Mouse (Mus musculus): ENCODE data around the gene Gm26897.

The Gm26897 gene

DNA sequence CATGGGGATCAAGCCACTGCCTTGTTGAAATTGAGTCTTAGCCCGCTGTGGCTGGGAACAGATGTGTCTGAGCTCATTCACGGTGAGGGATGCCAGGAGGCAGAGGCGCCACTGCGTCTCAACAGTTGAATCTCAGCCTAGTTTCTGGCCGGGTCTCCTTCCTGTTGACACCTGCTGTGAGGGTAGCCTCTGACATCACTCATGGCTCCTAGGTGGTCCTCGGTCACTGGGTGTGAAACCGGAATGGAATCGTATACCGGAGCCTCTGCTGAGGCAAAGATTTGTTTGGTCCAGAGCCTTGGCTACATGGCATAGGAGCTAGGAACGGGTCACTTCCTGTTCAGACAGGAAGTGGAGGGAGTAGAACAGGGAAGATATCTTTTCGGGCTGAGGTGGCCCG is at the start of gene Gm26897:
Gm26897 (plus strand) TSS at position 74 of the 400 bp plus-strand sequence.
- DNase-seq (ENCODE audit: low read depth, low spot score), result no peak
- H3K27me3 ChIP-seq (ENCODE audit: control insufficient read depth, insufficient read depth, low read length, poor library complexity, severe bottlenecking), result no peaks in the 10 kb centered on the region
- H3K36me3 ChIP-seq (ENCODE audit: control insufficient read depth, insufficient read depth, low read length, poor library complexity, severe bottlenecking), result no peaks in the 10 kb centered on the region

DNA sequence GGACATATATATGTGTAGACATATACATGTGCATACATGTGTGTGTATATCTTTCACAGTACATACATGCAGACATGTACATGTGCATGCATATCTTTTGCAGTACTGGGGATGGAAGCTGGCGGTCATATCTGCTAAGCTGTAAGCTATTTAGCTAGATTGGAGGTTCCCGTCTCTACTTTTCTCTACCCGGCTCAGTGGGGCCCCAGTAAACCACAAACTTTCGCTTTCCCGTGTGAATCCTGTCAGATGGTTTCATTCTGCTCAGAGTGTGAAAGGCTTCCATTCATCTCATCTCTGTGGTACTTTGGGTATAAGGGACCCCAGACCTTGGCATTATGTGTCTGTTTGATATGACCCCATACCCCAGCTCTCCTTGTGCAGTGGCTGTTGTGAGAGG is 46.4 kb upstream of the Gm26897 start:
- Histone ChIP-seq H3K27me3 (ENCODE audit: control insufficient read depth, insufficient read depth, low read length, poor library complexity, severe bottlenecking) (no peaks in the 10 kb centered on the region), H3K36me3 (ENCODE audit: control insufficient read depth, insufficient read depth, low read length, poor library complexity, severe bottlenecking) (no peaks in the 10 kb centered on the region)
- no peak for DNase-seq (ENCODE audit: low read depth, low spot score)

DNA sequence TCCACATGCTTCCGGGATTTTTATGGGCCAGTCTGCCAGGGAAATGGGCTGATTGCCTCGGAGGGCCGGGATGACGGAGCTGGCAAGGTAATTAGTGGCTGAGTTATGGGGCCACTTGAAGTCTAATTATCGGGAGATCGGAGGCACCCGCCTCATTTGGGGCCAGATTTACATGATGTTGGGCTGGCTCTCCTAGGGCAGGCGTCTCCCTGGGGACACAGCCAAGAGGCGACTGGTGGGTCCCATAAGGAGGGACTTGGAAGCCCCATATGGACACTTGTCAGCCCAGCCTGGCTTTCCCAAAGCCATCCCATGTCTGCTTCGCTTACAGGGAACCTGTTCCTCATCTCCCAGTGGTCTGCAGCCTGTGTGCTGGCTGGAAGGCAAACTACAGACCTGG is 45.1 kb upstream of the Gm26897 start:
- no peaks in the 10 kb centered on the region for H3K36me3 ChIP-seq (ENCODE audit: control insufficient read depth, insufficient read depth, low read length, poor library complexity, severe bottlenecking)

DNA sequence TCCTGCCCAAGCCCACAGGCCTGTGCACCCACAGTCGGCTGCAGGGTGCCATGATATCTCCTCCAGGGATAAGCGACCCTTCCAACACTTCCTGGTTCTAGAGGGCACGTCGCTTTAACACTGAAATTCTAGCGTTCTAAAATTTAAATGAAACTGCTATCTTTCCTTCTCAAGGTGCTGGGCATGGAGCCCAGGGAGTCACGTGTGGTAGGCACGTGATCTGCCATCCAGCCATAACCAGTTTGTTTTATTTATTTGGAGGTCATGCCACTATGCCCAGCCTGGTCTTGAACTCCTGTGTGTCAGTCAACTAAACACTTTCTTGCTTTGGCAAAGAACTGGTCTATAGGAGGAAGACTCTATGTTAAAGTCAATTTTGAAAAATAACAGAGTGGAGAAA is 35.7 kb upstream of the Gm26897 start:
- Histone ChIP-seq H3K27me3 (ENCODE audit: control insufficient read depth, insufficient read depth, low read length, poor library complexity, severe bottlenecking) (no peaks in the 10 kb centered on the region), H3K36me3 (ENCODE audit: control insufficient read depth, insufficient read depth, low read length, poor library complexity, severe bottlenecking) (no peaks in the 10 kb centered on the region)
- no peak for DNase-seq (ENCODE audit: low read depth, low spot score)

More for the DNA sequence above, 45.1 kb upstream of the Gm26897 start:
- DNase-seq (ENCODE audit: low read depth, low spot score), result no peak
- no peaks in the 10 kb centered on the region for H3K27me3 ChIP-seq (ENCODE audit: control insufficient read depth, insufficient read depth, low read length, poor library complexity, severe bottlenecking)

DNA sequence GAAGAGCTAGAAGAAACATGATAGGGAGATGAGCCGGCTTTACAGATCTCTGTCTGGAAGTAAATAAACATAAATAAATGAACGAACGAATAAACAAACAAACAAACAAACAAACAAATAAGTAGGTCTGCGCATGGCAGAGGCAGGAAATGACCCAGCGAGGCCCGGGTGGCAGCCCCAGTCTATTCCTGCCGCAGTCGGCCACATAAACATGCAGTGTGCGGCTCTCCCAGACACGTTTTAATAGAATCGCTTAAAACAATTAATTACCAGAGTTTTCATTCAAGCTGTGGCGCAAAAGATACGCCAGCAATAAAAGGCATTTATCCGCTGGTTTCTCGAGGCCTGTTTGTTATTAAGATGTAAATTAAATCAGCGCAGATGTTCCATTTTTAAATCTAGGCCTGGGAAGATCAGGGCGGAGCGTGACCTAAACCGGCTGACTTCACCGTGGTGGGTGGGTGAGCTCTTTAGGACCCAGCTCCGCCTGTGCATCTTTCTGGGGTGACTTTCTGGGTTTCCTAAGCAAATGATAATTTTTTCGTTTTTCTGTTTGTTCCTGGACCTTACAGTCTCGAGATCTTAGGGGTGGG is 33.9 kb upstream of the Gm26897 start:
- DNase-seq (ENCODE audit: low read depth, low spot score), result no peak
- H3K36me3 ChIP-seq (ENCODE audit: control insufficient read depth, insufficient read depth, low read length, poor library complexity, severe bottlenecking), result no peaks in the 10 kb centered on the region
- H3K27me3 ChIP-seq (ENCODE audit: control insufficient read depth, insufficient read depth, low read length, poor library complexity, severe bottlenecking), result no peaks in the 10 kb centered on the region

DNA sequence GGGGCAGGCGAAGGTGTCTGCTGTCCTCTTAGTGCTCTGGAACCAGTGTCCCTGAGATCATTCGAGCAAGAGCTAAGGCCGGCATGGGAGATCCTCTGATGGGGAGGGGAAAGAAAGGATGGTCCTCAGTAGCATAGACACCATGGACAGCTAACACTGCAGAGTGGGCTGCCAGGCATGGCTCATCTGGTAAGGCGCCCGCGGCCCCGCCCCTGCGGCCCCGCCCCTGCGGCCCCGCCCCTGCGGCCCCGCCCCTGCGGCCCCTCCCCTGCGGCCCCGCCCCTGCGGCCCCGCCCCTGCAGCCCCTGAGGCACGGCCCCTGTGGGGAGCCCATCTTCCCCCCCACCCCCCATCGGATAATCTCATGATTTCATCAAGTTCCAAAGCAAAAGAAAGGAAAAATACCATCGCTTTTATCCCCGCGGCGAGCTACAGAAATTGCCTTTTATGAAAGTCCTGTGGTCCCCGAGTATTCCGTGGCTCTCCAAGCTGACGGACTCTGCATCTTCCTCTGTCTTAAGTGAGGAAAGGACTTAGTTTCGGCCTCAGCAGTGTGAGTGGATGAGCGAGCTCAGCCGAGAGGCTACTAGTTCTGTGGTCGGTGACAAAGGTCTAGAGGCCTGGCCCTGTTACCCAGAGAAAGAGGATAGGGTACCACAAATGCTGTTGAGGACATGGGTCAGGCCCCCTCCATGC is 31.9 kb upstream of the Gm26897 start:
- no peak for DNase-seq (ENCODE audit: low read depth, low spot score)
- H3K27me3 ChIP-seq (ENCODE audit: control insufficient read depth, insufficient read depth, low read length, poor library complexity, severe bottlenecking), result no peaks in the 10 kb centered on the region
- H3K36me3 ChIP-seq (ENCODE audit: control insufficient read depth, insufficient read depth, low read length, poor library complexity, severe bottlenecking), result no peaks in the 10 kb centered on the region

DNA sequence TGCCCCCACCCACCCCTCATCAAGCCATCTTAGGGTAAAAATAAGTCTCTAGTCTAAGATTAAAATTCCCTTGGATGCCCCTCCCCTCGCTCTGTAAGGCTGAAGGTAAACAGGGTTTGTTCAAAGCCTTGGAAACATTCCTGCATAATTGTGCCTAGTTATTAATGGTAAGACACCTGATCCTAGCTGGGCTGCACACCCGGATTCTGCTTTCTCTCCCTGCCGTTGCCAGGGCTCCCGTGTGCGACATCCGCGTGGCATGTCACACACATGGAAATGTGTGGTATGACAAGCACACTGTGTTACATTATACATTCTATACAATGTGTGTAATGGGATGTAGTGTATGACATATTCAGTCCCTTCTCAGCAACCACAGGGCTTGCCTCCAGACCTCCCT is 30.1 kb upstream of the Gm26897 start:
- no peaks in the 10 kb centered on the region for H3K36me3 ChIP-seq (ENCODE audit: control insufficient read depth, insufficient read depth, low read length, poor library complexity, severe bottlenecking)
- DNase-seq (ENCODE audit: low read depth, low spot score), result no peak
- no peaks in the 10 kb centered on the region for H3K27me3 ChIP-seq (ENCODE audit: control insufficient read depth, insufficient read depth, low read length, poor library complexity, severe bottlenecking)

DNA sequence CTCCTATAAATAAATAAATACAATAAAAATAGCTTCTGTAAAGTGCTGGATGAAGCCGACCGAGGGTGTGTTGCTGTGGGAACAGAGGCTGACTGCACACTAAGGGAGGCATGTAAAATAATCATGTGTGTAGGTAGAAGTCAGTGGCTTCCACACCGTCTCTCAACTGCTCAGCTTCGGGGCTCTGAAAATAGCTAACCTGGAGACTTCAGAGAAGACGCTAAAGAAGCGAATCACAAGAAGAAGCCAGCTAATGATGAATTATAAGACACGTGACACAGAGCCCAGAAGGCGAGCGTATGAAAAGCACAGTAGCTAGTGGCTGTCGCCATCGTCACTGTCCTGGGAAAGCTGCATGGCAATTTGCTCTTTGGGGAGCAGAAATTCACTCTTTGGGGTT is 29.4 kb upstream of the Gm26897 start:
- DNase-seq (ENCODE audit: low read depth, low spot score), result no peak
- no peaks in the 10 kb centered on the region for H3K36me3 ChIP-seq (ENCODE audit: control insufficient read depth, insufficient read depth, low read length, poor library complexity, severe bottlenecking)
- no peaks in the 10 kb centered on the region for H3K27me3 ChIP-seq (ENCODE audit: control insufficient read depth, insufficient read depth, low read length, poor library complexity, severe bottlenecking)

DNA sequence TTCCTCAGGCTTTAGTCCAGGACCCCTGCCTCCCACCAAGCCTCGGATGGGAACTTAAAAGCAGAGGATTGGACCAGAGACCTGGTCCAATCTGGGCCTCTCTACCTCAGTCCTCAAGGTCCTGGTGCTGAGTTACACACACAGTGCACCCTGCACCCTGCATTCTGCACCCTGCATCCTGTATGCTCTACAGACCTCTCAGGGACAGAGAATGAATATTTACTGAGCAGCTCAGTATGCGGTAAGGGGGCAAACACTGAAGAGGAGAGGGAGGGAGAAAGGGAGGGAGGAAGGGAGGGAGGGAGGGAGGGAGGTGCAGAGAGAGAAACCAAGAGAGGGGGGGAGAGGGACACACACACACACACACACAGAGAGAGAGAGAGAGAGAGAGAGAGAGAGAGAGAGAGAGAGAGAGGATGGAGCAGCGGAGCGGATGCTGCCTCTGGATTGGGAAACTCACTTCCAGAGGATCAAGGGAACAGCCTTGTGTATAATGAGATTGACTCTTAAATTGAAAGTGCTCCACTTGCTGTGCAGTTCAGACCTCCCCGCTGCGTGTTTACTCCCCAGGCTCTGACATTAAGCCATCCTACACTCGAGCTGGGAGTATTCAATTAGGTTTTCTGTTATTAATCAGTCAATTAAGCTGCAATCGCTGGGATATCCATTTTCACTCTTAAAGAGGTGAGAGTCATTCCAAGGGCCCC is 24.4 kb upstream of the Gm26897 start:
- Histone ChIP-seq H3K36me3 (ENCODE audit: control insufficient read depth, insufficient read depth, low read length, poor library complexity, severe bottlenecking) (no peaks in the 10 kb centered on the region), H3K27me3 (ENCODE audit: control insufficient read depth, insufficient read depth, low read length, poor library complexity, severe bottlenecking) (no peaks in the 10 kb centered on the region)
- DNase-seq (ENCODE audit: low read depth, low spot score), result no peak

DNA sequence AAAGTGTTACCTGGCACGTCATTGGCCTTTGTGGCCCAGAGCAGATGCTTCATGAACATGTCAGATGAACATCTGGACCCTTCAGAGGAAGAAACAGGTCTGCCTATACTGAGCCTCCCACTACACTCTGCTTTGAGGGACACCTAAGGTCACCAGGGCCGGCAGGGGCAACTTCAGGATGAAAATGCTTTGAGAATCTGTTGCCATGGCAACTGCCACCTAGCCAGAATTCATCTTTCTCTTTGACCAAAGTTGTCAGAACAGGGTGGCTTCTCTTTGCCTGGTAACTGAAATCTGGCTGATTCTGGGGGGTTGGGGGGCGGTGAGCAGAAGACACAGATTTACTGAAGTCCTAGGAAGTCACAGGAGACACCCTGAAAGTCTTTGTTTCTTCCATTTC is 14.7 kb upstream of the Gm26897 start:
- no peaks in the 10 kb centered on the region for H3K27me3 ChIP-seq (ENCODE audit: control insufficient read depth, insufficient read depth, low read length, poor library complexity, severe bottlenecking)
- DNase-seq (ENCODE audit: low read depth, low spot score), result no peak
- no peaks in the 10 kb centered on the region for H3K36me3 ChIP-seq (ENCODE audit: control insufficient read depth, insufficient read depth, low read length, poor library complexity, severe bottlenecking)

DNA sequence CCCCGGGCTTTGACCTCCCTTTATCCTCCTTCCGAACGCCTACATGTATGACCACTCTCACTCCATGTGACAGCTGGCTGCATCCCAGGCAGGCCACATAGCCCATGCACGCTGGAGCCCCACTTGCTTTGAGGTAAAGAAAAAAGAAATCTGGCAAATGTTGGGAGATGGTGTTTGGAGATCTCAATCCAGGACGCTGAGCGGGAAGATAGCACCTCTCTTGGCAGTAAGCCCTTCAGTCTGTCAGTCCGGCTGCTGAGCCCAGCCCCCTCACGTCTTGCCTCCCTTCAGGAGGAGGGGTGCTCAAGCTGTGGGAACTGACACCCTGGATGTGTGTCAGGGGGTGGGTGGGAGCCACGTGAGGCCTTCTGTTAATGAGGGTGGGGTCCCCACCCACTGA is 13.0 kb upstream of the Gm26897 start:
- no peak for DNase-seq (ENCODE audit: low read depth, low spot score)
- H3K36me3 ChIP-seq (ENCODE audit: control insufficient read depth, insufficient read depth, low read length, poor library complexity, severe bottlenecking), result no peaks in the 10 kb centered on the region
- no peaks in the 10 kb centered on the region for H3K27me3 ChIP-seq (ENCODE audit: control insufficient read depth, insufficient read depth, low read length, poor library complexity, severe bottlenecking)

DNA sequence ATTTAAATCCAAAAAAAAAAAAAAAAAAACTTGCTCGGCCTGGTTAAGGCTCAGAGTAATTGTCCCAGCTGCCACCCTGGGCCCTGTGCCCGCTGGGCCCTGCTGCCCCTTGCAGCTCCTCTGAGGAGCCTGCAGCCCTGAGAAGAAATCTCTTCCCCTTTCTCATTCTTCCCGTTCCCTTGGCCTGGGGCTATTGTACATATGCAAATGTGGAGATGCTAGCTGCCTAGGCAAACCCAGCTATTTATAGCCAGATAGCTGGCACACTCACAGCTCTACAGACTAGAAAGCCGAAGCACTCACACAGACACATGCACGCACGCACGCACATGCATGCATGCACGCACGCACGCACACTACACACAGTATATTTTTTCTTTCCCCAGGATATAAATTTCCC is 9.0 kb upstream of the Gm26897 start:
- H3K36me3 ChIP-seq (ENCODE audit: control insufficient read depth, insufficient read depth, low read length, poor library complexity, severe bottlenecking), result no peaks in the 10 kb centered on the region
- DNase-seq (ENCODE audit: low read depth, low spot score), result no peak

DNA sequence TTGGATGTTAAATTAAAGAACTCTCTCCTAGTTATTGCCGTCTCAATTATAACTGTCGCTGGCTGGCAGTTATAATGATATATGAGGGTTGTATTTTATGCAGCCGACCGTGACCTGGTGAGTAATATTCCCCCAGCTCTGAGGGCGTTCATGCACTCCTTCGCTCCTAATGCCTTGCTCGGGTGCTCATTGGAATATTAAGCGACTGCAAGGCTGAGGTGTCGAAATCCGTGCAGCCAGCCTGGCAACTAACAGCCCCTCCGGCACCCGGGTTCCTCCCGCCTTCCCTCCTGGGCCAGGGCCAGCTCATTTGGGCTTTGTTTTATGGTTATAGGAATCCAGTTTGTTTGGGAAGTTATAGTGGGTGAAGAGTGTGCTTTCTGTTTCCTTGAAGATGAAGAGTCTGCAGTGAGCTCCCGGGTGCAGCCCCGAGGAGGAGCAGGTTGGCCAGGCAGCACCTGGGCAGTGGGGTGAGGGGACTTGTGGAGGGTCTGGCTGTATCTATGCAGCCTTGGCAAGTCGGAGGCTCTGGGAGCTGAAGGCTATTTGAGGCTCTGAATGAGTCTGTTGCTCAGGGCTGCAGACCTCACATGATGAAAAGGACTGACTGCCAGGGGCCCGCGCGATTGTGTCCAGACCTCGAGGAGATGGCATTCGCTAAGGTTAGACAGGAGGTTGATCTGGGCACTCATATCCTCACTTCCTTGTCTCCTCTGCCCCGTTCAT is 8.4 kb upstream of the Gm26897 start:
- Histone ChIP-seq H3K36me3 (ENCODE audit: control insufficient read depth, insufficient read depth, low read length, poor library complexity, severe bottlenecking) (no peaks in the 10 kb centered on the region), H3K27me3 (ENCODE audit: control insufficient read depth, insufficient read depth, low read length, poor library complexity, severe bottlenecking) (no peaks in the 10 kb centered on the region)
- no peak for DNase-seq (ENCODE audit: low read depth, low spot score)

More for the DNA sequence above, 9.0 kb upstream of the Gm26897 start:
- H3K27me3 ChIP-seq (ENCODE audit: control insufficient read depth, insufficient read depth, low read length, poor library complexity, severe bottlenecking), result no peaks in the 10 kb centered on the region

DNA sequence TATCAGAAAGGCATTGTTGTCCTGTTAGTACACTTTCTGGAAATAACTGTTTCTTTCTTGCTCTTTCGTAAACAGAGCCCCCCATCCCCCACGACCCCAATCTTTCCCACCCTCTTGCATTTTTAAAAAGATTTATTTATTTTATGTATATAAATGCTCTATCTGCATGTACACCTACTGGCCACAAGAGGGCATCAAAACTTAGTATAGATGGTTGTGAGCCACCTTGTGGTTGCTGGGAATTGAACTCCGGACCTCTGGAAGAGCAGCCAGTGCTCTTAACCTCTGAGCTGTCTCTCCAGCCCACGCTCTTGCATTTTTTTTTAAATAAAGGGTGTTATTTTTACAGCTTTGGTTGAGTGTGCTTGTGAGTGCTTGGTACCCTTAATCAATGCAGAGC is 5.3 kb upstream of the Gm26897 start:
- no peaks in the 10 kb centered on the region for H3K36me3 ChIP-seq (ENCODE audit: control insufficient read depth, insufficient read depth, low read length, poor library complexity, severe bottlenecking)
- H3K27me3 ChIP-seq (ENCODE audit: control insufficient read depth, insufficient read depth, low read length, poor library complexity, severe bottlenecking), result no peaks in the 10 kb centered on the region
- DNase-seq (ENCODE audit: low read depth, low spot score), result no peak

All from splenic B cell, adult 2 months (primary cell).